Mouse (Mus musculus) skeletal muscle tissue, adult 2 months (tissue): ENCODE results near the gene Ppp1r18.
A peak's percentile ranks its signal among the peaks of the same experiment; 100 is the strongest.
"Not testable (repeated sequence)": the region's sequence is repeated elsewhere in the genome, so short reads cannot be mapped to it uniquely, and the experiment has no call there.

Experiments used
- DNase-seq: peaks from one replicate; pipeline ENCODE4 v3.0.0-alpha.2; 2012; ENCODE audit warnings: low read depth, low spot score

The Ppp1r18 gene

GRCm38 (mm10) chr17:35836991-35837422 lies 28.4 kb upstream of the Ppp1r18 start:
- DNase-seq = no peak

DNA sequence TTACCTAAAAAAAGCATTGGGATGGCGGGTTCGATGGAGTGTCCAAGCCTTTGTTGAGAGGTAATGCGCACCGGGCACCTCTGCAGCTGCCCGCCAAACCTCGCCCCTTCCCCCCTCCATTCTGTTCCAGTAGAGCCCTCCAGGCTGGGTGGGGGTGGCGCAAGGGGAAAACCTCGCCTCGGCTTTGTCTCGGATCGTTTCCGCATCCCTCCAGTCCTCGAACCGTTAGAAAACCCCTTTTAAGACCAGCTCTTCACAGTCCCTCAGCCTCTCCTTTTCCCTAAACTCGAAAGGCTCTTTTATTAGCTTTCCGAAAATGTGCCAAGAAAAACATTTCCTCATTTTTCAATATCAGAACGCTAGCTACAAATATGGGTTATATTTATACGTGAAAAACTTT lies 27.9 kb upstream of the Ppp1r18 start:
- DNase-seq = no peak

DNA sequence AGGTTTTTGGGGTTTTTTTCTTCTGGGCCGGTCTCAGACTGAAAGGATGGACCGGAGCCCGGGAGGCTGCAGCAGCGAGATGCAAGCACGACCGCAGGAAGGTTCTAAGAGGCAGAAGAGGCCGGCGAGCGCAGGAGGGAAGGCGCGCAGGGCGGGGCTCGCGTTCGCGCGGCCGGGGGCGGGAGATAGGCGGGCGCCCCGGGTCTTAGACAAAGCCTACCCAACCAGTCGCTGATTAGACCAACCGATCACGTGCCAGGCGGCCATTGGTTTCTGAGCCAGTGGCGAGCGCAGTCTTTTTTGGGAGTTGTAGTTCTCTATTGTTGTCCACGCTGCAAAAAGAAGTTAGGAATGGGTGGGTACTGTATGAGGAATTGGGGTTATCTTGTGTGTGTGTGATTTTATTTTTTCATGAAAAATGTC lies 27.3 kb upstream of the Ppp1r18 start, which contains the start of gene Tubb5:
TSS of gene Tubb5 (minus strand) at position 185 of the 423 bp plus-strand sequence.
- DNase-seq = peak; percentile 93

- no peak for DNase-seq
These were observed 26.8 kb upstream of the Ppp1r18 start for GRCm38 (mm10) chr17:35838570-35838969.

DNA sequence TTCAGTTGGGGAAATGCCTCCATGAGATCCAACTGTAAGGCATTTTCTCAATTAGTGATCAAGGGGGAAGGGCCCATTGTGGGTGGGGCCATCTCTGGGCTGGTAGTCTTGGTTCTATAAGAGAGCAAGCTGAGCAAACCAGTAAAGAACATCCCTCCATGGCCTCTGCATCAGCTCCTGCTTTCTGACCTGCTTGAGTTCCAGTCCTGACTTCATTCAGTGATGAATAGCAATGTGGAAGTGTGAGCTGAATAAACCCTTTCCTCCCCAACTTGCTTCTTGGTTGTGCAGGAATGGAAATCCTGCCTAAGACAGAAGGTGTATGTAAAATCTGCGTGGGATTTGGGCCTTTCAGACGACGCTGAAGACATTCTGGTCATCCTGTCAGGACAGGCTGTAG lies 26.4 kb upstream of the Ppp1r18 start:
- not testable (repeated sequence) for DNase-seq

GRCm38 (mm10) chr17:35840561-35840960 lies 24.8 kb upstream of the Ppp1r18 start:
- DNase-seq = no peak

DNA sequence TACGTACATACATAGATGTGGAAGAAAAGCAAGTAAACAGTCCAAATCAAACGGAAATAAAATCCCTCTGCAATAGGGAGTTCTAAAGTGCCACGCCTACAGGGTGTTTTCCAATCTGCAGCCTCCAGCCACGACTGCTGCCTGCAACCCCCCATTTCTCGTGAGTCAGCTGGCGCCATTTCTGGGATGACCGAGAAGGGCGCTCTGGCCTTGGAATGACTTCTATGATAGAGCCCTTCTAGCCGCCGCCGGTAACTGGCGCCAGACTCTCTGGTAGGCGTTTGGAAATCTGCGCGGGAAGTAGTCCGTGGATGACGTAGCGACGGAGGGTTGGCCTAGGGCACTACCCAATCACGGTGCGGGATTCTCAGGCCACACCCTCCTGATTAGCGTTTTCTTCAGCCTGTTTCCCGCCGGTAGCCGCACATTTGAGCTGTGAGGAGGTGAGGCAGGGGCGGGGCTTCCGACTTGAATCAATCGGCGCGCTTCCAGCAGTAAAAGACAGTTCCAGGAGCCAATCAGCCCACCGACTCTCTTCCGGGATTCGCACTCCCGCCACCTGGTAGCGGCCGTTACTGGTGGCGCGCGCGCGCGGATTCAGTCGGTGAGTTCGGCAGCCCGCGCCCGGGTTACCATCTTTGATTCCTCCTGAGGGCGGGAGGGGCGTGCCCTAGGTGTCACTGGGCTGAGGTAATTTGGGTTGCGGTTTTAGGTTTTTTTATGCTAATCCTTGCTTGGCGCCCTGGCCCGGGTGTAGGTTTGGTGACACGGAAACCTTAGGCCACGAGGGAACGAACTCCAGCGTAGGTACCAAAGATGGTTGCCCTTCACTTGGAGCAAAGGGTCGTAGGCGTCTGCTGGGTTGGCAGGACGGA lies 24.1 kb upstream of the Ppp1r18 start, which contains the start of gene Mdc1:
TSS of gene Mdc1 (plus strand) at position 440 of the 875 bp plus-strand sequence.
- peak; percentile 99 for DNase-seq

DNA sequence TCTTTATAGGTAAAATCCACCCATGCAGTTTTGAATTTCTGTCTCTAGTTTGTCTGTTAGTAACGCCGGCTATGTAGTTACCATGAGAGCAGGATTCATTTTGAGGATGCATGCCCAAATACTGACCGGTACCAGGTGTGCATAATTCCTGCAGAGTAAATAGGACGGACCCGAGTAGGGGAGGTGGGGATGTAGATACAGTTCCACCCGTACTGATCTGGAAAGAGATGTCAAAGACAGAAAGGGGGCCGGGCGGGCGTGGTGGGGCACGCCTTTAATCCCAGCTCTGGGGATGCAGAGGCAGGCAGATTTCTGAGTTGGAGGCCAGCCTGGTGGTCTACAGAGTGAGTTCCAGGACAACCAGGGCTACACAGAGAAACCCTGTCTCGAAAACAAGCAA lies 23.4 kb upstream of the Ppp1r18 start:
- DNase-seq = no peak

GRCm38 (mm10) chr17:35843514-35843913 lies 21.9 kb upstream of the Ppp1r18 start:
- DNase-seq = no peak

DNA sequence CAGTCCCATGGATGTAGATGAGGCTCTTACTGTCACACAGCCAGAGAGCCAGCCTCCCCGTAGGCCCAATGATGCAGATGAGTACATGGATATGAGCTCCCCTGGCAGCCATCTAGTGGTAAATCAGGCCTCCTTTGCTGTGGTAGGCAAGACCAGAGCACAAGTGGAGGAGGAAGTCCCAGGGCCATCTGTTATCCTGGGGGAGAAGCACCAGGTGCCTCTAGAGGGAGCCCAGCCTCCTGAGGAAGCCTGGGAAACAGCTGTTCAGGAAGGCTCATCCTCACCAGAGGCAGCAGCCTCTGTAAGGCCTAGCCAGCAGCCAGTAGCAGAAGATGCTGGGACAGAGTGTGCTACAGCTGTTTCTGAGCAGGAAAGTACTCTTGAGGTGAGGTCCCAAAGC lies 17.3 kb upstream of the Ppp1r18 start:
- no peak for DNase-seq

GRCm38 (mm10) chr17:35850974-35851373 lies 14.4 kb upstream of the Ppp1r18 start:
- DNase-seq = no peak

- no peak for DNase-seq
These were observed 6.0 kb upstream of the Ppp1r18 start for GRCm38 (mm10) chr17:35859371-35859770.

GRCm38 (mm10) chr17:35859835-35860234 lies 5.6 kb upstream of the Ppp1r18 start:
- DNase-seq = no peak

GRCm38 (mm10) chr17:35860831-35861197 lies 4.6 kb upstream of the Ppp1r18 start:
- no peak for DNase-seq

DNA sequence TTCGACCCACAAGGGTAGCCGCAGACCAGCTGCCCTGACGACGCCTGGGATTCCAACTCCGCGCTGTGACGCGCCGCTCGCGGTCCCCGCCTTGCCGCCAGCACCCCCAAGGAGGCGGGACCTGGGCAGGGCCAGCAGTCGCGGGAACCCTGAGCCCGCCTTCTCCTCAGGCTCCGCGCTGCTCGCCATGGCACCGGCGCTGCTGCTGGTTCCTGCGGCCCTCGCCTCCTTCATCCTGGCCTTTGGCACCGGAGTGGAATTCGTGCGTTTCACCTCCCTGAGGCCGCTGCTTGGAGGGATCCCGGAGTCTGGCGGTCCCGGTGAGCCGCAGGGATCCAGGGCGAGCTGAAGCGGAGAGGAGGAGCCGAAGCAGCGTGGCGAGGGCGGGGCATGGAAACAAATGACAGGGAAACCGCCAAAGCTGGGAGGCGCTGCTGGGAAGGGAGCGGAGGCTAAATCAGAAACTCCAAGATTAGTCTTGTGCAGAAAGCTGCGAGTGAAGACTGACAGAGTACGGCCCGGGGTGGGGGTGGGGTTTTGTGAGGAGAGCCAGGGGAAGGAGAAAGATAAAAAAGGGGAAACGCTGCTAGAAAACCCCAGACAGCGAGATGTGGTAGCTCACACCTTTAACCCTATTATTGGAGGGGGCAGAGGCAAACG lies 4.1 kb upstream of the Ppp1r18 start, which contains the start of gene Nrm:
TSS of gene Nrm (plus strand) at position 121 of the 660 bp plus-strand sequence.
- DNase-seq = peak; percentile 66

- DNase-seq = no peak
These were observed 500 bp upstream of the Ppp1r18 start for GRCm38 (mm10) chr17:35864832-35865353.

DNA sequence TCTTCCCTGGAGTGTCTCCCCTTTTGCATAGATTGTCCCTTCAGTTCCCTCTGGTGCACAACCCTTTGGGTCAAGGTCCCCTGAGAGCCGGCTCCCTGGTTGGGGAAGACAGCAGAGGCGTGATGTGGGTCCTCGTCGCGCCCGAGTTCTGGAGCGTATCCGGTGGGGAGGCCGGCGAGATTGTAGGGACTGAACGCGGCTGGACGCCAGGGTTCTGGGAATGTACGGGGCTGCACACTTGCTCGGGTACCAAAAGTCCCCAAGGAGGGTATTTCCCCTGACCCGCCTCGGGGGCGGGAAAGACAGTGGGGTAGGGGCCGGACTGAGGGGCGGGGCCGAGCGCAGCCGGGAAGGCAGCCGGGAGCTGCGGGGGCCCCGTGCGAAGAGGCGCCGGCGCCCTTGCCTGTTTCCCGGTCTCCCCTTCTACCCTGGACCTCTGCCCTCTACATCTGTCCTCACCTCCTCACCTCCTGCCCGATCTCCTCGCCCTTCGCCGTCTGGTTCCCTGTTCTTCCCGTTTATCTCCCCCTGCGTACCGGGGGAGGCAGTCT lies 963 bp downstream of the Ppp1r18 start:
- peak; percentile 54 for DNase-seq

DNA sequence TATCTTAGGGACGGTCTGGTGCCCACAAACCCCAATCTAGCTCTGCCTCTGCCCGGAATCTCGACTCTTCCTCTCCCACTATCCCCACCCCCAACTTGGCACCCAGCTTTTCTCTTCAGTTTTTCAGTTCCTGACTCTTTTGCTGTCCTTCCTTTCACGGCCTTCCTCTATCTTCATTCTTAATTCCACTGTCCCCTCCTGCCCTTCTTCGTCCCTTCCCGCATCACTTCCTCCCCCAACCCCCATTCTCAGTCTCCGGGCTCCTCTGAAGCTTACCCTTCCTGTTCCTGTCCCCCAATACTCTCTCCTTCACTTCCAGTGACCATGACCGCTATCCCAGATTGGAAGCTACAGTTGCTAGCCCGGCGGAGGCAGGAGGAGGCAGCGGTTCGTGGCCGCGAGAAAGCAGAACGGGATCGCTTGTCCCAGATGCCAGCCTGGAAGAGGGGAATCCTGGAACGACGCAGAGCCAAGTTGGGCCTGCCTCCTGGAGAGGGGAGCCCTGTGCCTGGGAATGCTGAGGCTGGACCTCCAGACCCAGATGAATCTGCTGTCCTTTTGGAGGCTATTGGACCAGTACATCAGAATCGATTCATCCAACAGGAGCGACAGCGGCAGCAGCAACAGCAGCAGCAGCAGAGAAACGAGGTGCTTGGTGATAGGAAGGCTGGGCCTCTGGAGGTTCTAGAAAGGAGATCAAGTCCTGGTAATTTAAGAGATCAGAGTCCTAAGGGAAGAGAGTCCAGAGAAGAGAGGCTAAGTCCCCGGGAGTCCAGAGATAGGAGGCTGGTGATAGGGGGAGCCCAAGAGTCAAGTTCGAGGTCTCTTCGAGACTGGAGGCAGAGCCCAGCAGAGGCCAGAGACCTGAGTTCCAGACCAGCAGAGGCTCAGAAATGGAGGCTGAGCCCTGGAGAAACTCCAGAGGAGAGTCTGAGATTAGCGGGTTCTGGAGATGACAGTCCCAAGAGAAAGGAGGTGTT lies 1.8 kb downstream of the Ppp1r18 start:
- DNase-seq = no peak

DNA sequence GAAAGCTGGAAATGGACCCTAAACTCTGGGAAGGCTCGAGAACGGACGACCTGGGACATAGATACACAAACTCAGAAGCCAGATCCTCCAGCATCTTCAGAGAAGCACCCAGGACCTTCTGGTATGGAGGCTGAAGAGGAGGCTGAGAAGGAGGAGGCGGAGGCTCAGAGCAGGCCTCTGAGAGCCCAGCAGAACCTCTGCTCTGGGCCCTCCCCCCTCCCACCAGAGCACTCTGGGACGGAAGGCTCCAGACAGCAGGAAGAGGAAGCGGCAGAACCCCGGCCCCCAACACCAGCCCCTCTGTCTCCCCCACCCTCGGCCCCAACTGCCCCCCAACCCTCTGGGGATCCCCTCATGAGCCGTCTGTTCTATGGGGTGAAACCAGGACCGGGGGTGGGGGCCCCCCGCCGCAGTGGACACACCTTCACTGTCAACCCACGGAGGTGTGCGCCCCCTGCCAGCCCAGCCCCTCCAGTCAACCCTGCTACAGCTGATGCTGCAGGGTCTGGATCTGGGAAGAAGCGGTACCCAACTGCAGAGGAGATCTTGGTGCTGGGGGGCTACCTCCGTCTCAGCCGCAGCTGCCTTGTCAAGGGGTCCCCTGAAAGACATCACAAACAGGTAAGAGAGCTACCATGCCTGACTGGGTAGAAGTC lies 2.9 kb downstream of the Ppp1r18 start:
- DNase-seq = peak; percentile 47

GRCm38 (mm10) chr17:35868961-35869345 lies 3.6 kb downstream of the Ppp1r18 start:
- no peak for DNase-seq
